Comparison of ENCODE assay signal across 28 mouse cellular contexts in the genomic region with DNA sequence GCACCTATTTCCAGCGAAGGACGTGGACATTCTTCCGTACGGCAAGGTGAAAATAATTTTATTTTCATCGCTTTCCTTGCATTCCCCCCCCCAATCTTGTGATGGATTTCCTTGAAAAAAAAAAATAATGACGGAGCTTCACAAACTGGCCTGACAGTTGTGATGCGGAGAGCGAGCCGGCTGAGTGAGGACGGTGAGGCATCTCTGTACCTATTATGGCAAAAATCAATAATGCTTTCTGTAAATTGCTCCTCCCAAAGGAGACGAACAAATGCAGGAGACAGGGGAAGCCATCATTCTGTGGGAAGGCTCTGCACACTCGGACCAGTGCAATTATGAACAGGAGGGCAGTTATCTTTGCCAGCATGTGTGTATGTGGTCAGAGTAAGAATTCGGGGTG.
A peak's percentile ranks its signal among the peaks of the same experiment; 100 is the strongest.
DNase-seq lines count a peak whose midpoint lies in the region; ATAC-seq and TF ChIP-seq lines count a peak whose summit lies in the region.
"Had no signal": no experiment of that assay in that cellular context is flagged by ENCODE, and none has a peak within 500 bp of the region (broad histone marks: within the 10 kb centered on the region; RNA-seq: fewer than 3 reads in every experiment).

No protein-coding gene starts in this region.

- WGBS in hindbrain, embryonic 13.5 days: 60% methylated on average over 13 of the region's 13 CpGs
- WGBS in hindbrain, postnatal 0 days: 76% methylated on average over 13 of the region's 13 CpGs
- 58% methylated on average over 13 of the region's 13 CpGs for WGBS in hindbrain, embryonic 14.5 days
- 61% methylated on average over 13 of the region's 13 CpGs for WGBS in midbrain, embryonic 14.5 days
- WGBS in neural tube, embryonic 15.5 days: 50% methylated on average over 13 of the region's 13 CpGs

- no peaks in the 10 kb centered on the region for H3K9me3 ChIP-seq in hindbrain, embryonic 13.5 days
- no peaks in the 10 kb centered on the region for H3K9me3 ChIP-seq in hindbrain, postnatal 0 days (ENCODE audit: low read length)
- H3K9me3 ChIP-seq in hindbrain, embryonic 14.5 days (ENCODE audit: control insufficient read depth, low read length): no peaks in the 10 kb centered on the region
- H3K9me3 ChIP-seq in midbrain, embryonic 14.5 days (ENCODE audit: control insufficient read depth, low read length): no peaks in the 10 kb centered on the region
- H3K9me3 ChIP-seq in neural tube, embryonic 15.5 days (replicated peaks): no peaks in the 10 kb centered on the region
- H3K9me3 ChIP-seq: embryonic facial prominence, embryonic 13.5 days; forebrain, embryonic 10.5 days; heart, embryonic 12.5 days; limb, embryonic 15.5 days had no signal

- H3K4me3 ChIP-seq in hindbrain, embryonic 13.5 days: no peak overlapping the region
- no peak overlapping the region for H3K4me3 ChIP-seq in hindbrain, postnatal 0 days (ENCODE audit: low read length)
- no peak overlapping the region for H3K4me3 ChIP-seq in hindbrain, embryonic 14.5 days (replicated peaks; ENCODE audit: low read length)
- H3K4me3 ChIP-seq in midbrain, embryonic 14.5 days (replicated peaks; ENCODE audit: low read depth, low read length): no peak overlapping the region
- no peak overlapping the region for H3K4me3 ChIP-seq in neural tube, embryonic 15.5 days (replicated peaks)
- H3K4me3 ChIP-seq: embryonic facial prominence, embryonic 13.5 days; forebrain, embryonic 10.5 days; heart, adult 2 months; heart, embryonic 12.5 days; layer of hippocampus, adult 2 months; limb, embryonic 15.5 days had no signal

- no peak for DNase-seq in hindbrain, postnatal 0 days (ENCODE audit: low spot score)
- no peak for DNase-seq in hindbrain, embryonic 14.5 days (ENCODE audit: low spot score)
- peak; percentile 59 for DNase-seq in midbrain, embryonic 14.5 days
- no peak for DNase-seq in lung, postnatal 25 days (ENCODE audit: low spot score)
- DNase-seq: adrenal gland, postnatal 25 days; cerebellum, adult 18-20 months; cerebellum, postnatal 10 days; forebrain, postnatal 0 days; heart, adult 2 months; heart, postnatal 4 days; kidney, adult 2 months; kidney, postnatal 36 days; left cerebral cortex, postnatal 4 days; lung, adult 2 months; lung, postnatal 10 days; right cerebral cortex, adult 18-20 months; thymus, adult 2 months; thymus, postnatal 36 days had no signal

- peaks cover 49% of the 10 kb centered on the region for H3K4me1 ChIP-seq in hindbrain, embryonic 13.5 days (replicated peaks)
- peaks cover 7% of the 10 kb centered on the region for H3K4me1 ChIP-seq in hindbrain, postnatal 0 days (ENCODE audit: insufficient read depth, low read length)
- peaks cover 24% of the 10 kb centered on the region for H3K4me1 ChIP-seq in hindbrain, embryonic 14.5 days (replicated peaks; ENCODE audit: control insufficient read depth, insufficient read depth, low read length)
- peaks cover 28% of the 10 kb centered on the region for H3K4me1 ChIP-seq in midbrain, embryonic 14.5 days (ENCODE audit: control insufficient read depth, insufficient read depth, low read length)
- H3K4me1 ChIP-seq in neural tube, embryonic 15.5 days: peaks cover 35% of the 10 kb centered on the region
- H3K4me1 ChIP-seq: heart, embryonic 12.5 days had no signal

- H3K36me3 ChIP-seq in hindbrain, embryonic 13.5 days: no peaks in the 10 kb centered on the region
- H3K36me3 ChIP-seq in hindbrain, postnatal 0 days (ENCODE audit: insufficient read depth, low read length): no peaks in the 10 kb centered on the region
- no peaks in the 10 kb centered on the region for H3K36me3 ChIP-seq in hindbrain, embryonic 14.5 days (replicated peaks; ENCODE audit: control insufficient read depth, insufficient read depth)
- H3K36me3 ChIP-seq in midbrain, embryonic 14.5 days (ENCODE audit: control insufficient read depth, insufficient read depth, low read length): no peaks in the 10 kb centered on the region
- H3K36me3 ChIP-seq in neural tube, embryonic 15.5 days: no peaks in the 10 kb centered on the region
- H3K36me3 ChIP-seq: embryonic facial prominence, embryonic 13.5 days; forebrain, embryonic 10.5 days; heart, embryonic 12.5 days; limb, embryonic 15.5 days had no signal

- no peak for TF ChIP-seq CTCF in hindbrain, postnatal 0 days (IDR thresholded peaks at IDR 0.05; ENCODE audit: low read depth)

- H3K27me3 ChIP-seq in hindbrain, embryonic 13.5 days: peaks cover 10% of the 10 kb centered on the region
- H3K27me3 ChIP-seq in hindbrain, postnatal 0 days (ENCODE audit: insufficient read depth, low read length): no peaks in the 10 kb centered on the region
- H3K27me3 ChIP-seq in hindbrain, embryonic 14.5 days (ENCODE audit: control insufficient read depth, insufficient read depth, low read length): no peaks in the 10 kb centered on the region
- no peaks in the 10 kb centered on the region for H3K27me3 ChIP-seq in midbrain, embryonic 14.5 days (ENCODE audit: control insufficient read depth, insufficient read depth, low read length)
- H3K27me3 ChIP-seq in neural tube, embryonic 15.5 days (replicated peaks): no peaks in the 10 kb centered on the region
- H3K27me3 ChIP-seq: embryonic facial prominence, embryonic 13.5 days; heart, embryonic 12.5 days; limb, embryonic 15.5 days had no signal

- no peak for ATAC-seq in hindbrain, embryonic 13.5 days (ENCODE audit: low FRiP score)
- no peak for ATAC-seq in hindbrain, postnatal 0 days
- ATAC-seq in hindbrain, embryonic 14.5 days (ENCODE audit: low FRiP score): no peak
- no peak for ATAC-seq in midbrain, embryonic 14.5 days (ENCODE audit: low FRiP score, low TSS enrichment)
- ATAC-seq in neural tube, embryonic 15.5 days (ENCODE audit: low FRiP score): no peak
- ATAC-seq in activated CD4-positive, CD25-positive, alpha-beta regulatory T cell, adult 4 months: no peak
- ATAC-seq: CD4-positive, CD25-positive, alpha-beta regulatory T cell, adult 4 months; forebrain, postnatal 0 days had no signal

- H3K4me2 ChIP-seq in hindbrain, embryonic 13.5 days: no peak overlapping the region
- H3K4me2 ChIP-seq in hindbrain, postnatal 0 days (ENCODE audit: low read depth, low read length): no peak overlapping the region
- H3K4me2 ChIP-seq in hindbrain, embryonic 14.5 days (replicated peaks): peak overlapping the region; percentile 10
- peak overlapping the region; percentile 15 for H3K4me2 ChIP-seq in midbrain, embryonic 14.5 days (ENCODE audit: low read length)
- H3K4me2 ChIP-seq in neural tube, embryonic 15.5 days: peak overlapping the region; percentile 22
- H3K4me2 ChIP-seq: embryonic facial prominence, embryonic 13.5 days; heart, embryonic 12.5 days; limb, embryonic 15.5 days had no signal

- no peak overlapping the region for H3K9ac ChIP-seq in hindbrain, embryonic 13.5 days
- no peak overlapping the region for H3K9ac ChIP-seq in hindbrain, postnatal 0 days (replicated peaks; ENCODE audit: low read length)
- H3K9ac ChIP-seq in hindbrain, embryonic 14.5 days: no peak overlapping the region
- H3K9ac ChIP-seq in midbrain, embryonic 14.5 days (replicated peaks; ENCODE audit: low read length): no peak overlapping the region
- no peak overlapping the region for H3K9ac ChIP-seq in neural tube, embryonic 15.5 days (replicated peaks)
- H3K9ac ChIP-seq: embryonic facial prominence, embryonic 13.5 days; forebrain, postnatal 0 days; heart, embryonic 12.5 days; limb, embryonic 15.5 days; liver, embryonic 14.5 days had no signal

- peak overlapping the region; percentile 84 for H3K27ac ChIP-seq in hindbrain, embryonic 13.5 days
- H3K27ac ChIP-seq in hindbrain, postnatal 0 days: no peak overlapping the region
- peak overlapping the region; percentile 52 for H3K27ac ChIP-seq in hindbrain, embryonic 14.5 days
- peak overlapping the region; percentile 75 for H3K27ac ChIP-seq in midbrain, embryonic 14.5 days (replicated peaks; ENCODE audit: low read depth, low read length)
- peak overlapping the region; percentile 37 for H3K27ac ChIP-seq in neural tube, embryonic 15.5 days (replicated peaks)
- H3K27ac ChIP-seq: embryonic facial prominence, embryonic 13.5 days; forebrain, embryonic 10.5 days; heart, adult 2 months; layer of hippocampus, adult 2 months; limb, embryonic 15.5 days; liver, embryonic 14.5 days had no signal

Comparison
In these comparisons a context has a peak if more than half of its experiments do, and no peak if none do; other contexts are left out.
1. H3K4me2 ChIP-seq: peak in hindbrain, embryonic 14.5 days (single experiment), midbrain, embryonic 14.5 days (single experiment) and neural tube, embryonic 15.5 days (single experiment); none in hindbrain, embryonic 13.5 days (single experiment) and hindbrain, postnatal 0 days (single experiment).